Mouse (Mus musculus): Measurements from ENCODE around the gene Rap1gap. TPM values are rescaled to one million over a fixed set of nuclear protein-coding genes. Genes with fewer than 3 reads are reported as not detected.
A peak's percentile ranks its signal among the peaks of the same experiment; 100 is the strongest.

Rap1gap gene
- polyA plus RNA-seq, 1 experiment from 2014 or later: 4.2 TPM

GRCm38 (mm10) chr4:137703077-137703476 lies 38.6 kb downstream of the Rap1gap start:
- DNase-seq (ENCODE audit: low spot score): no peak
- 89% methylated on average over 5 of the region's 5 CpGs for WGBS
- Histone ChIP-seq H3K27ac (no peak overlapping the region), H3K36me3 (no peaks in the 10 kb centered on the region), H3K4me1 (peaks cover 45% of the 10 kb centered on the region), H3K9me3 (replicated peaks) (no peaks in the 10 kb centered on the region), H3K27me3 (ENCODE audit: low read depth, poor library complexity, severe bottlenecking) (peaks cover 10% of the 10 kb centered on the region), H3K4me3 (no peak overlapping the region)

DNA sequence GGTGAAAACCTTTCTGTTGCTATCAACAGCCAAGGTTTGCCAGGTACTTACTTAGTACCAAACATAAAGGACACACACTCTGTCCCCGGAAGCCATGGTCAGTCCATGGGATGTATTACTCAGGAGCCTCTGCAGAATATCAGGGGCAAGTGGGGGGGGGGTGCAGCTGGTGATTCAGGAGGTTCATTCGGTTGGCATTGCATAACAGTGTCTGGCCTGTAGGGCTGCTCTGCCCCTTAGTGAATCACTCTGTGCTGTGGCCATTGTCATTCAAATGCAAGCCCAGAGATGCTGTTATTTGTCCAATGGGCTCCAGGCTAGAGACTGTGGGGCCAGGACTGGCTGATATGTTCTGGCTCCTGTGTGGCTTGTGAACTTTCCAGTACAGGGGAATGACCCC lies 40.0 kb downstream of the Rap1gap start:
- Histone ChIP-seq H3K4me1 (peaks cover 33% of the 10 kb centered on the region), H3K4me3 (no peak overlapping the region), H3K27me3 (ENCODE audit: low read depth, poor library complexity, severe bottlenecking) (peaks cover 25% of the 10 kb centered on the region), H3K9me3 (replicated peaks) (no peaks in the 10 kb centered on the region), H3K27ac (no peak overlapping the region), H3K36me3 (no peaks in the 10 kb centered on the region)
- DNase-seq (ENCODE audit: low spot score): no peak
- WGBS: 80% methylated on average over 2 of the region's 2 CpGs

GRCm38 (mm10) chr4:137705379-137705778 lies 40.9 kb downstream of the Rap1gap start:
- peaks cover 31% of the 10 kb centered on the region for H3K4me1 ChIP-seq
- no peaks in the 10 kb centered on the region for H3K36me3 ChIP-seq
- 0 out of 2 replicates have a peak overlapping the region, but pooled peaks have one; percentile 12 for H3K27ac ChIP-seq
- WGBS: 76% methylated on average over 5 of the region's 5 CpGs
- H3K9me3 ChIP-seq (replicated peaks): no peaks in the 10 kb centered on the region
- DNase-seq (ENCODE audit: low spot score): no peak
- H3K4me3 ChIP-seq: no peak overlapping the region
- peaks cover 33% of the 10 kb centered on the region for H3K27me3 ChIP-seq (ENCODE audit: low read depth, poor library complexity, severe bottlenecking)

- Histone ChIP-seq H3K27ac (peak overlapping the region; percentile 86; the same call in 1 of the 2 replicates), H3K9me3 (replicated peaks) (no peaks in the 10 kb centered on the region), H3K4me3 (peak overlapping the region; percentile 66), H3K36me3 (no peaks in the 10 kb centered on the region), H3K27me3 (ENCODE audit: low read depth, poor library complexity, severe bottlenecking) (peaks cover 39% of the 10 kb centered on the region), H3K4me1 (peaks cover 31% of the 10 kb centered on the region)
- no peak for DNase-seq (ENCODE audit: low spot score)
- 79% methylated on average over 7 of the region's 7 CpGs for WGBS
Observed at GRCm38 (mm10) chr4:137706510-137706909, 42.0 kb downstream of the Rap1gap start.

GRCm38 (mm10) chr4:137707216-137707990 lies 42.9 kb downstream of the Rap1gap start:
- H3K4me3 ChIP-seq: peak overlapping the region; percentile 66
- H3K27me3 ChIP-seq (ENCODE audit: low read depth, poor library complexity, severe bottlenecking): peaks cover 42% of the 10 kb centered on the region
- H3K4me1 ChIP-seq: peaks cover 27% of the 10 kb centered on the region
- peak; percentile 99 for DNase-seq (ENCODE audit: low spot score)
- no peaks in the 10 kb centered on the region for H3K9me3 ChIP-seq (replicated peaks)
- no peaks in the 10 kb centered on the region for H3K36me3 ChIP-seq
- peak overlapping the region; percentile 86 for H3K27ac ChIP-seq
- WGBS: 3% methylated on average over 52 of the region's 52 CpGs

- no peaks in the 10 kb centered on the region for H3K36me3 ChIP-seq
- H3K4me1 ChIP-seq: peaks cover 32% of the 10 kb centered on the region
- no peak overlapping the region for H3K27ac ChIP-seq
- 87% methylated on average over 13 of the region's 13 CpGs for WGBS
- DNase-seq (ENCODE audit: low spot score): no peak
- no peaks in the 10 kb centered on the region for H3K9me3 ChIP-seq (replicated peaks)
- H3K4me3 ChIP-seq: no peak overlapping the region
- peaks cover 56% of the 10 kb centered on the region for H3K27me3 ChIP-seq (ENCODE audit: low read depth, poor library complexity, severe bottlenecking)
Observed at GRCm38 (mm10) chr4:137712963-137713362, 48.4 kb downstream of the Rap1gap start.

DNA sequence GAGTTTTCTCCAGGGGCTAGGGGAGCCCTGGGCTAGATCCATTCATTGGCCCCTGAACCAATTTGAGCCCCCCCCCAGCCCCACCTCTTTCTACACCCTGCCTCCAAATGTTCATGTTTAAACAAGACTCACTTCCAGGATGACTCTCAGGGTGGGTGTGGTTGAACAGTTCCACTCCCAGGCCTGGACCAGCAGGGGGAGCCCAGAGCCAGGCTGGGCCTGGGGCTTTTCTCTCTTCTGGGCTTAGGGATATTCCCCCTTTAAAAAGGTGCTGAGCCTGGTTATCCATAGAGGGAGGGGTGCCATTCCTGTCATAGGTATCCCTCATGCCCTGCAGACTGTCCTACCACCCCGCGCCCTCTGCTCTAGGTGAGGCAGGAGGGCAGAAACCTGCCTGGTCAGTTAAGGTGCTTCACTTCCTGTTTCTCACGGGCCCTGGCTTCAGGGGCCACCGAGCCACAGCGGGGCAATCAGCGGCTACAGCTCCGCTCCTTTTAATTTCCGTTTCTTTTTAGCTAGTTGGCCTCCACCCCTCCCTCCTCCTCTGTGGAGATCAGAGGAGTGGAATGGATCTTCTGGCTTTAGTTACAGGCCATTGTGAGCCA lies 49.6 kb downstream of the Rap1gap start:
- Histone ChIP-seq H3K4me3 (no peak overlapping the region), H3K4me1 (peaks cover 42% of the 10 kb centered on the region), H3K27ac (no peak overlapping the region), H3K9me3 (replicated peaks) (no peaks in the 10 kb centered on the region), H3K27me3 (ENCODE audit: low read depth, poor library complexity, severe bottlenecking) (peaks cover 56% of the 10 kb centered on the region), H3K36me3 (no peaks in the 10 kb centered on the region)
- no peak for DNase-seq (ENCODE audit: low spot score)
- WGBS: 43% methylated on average over 8 of the region's 8 CpGs

GRCm38 (mm10) chr4:137717005-137717404 lies 52.5 kb downstream of the Rap1gap start:
- Histone ChIP-seq H3K4me1 (peaks cover 43% of the 10 kb centered on the region), H3K4me3 (no peak overlapping the region), H3K27ac (0 out of 2 replicates have a peak overlapping the region, but pooled peaks have one; percentile 8), H3K27me3 (ENCODE audit: low read depth, poor library complexity, severe bottlenecking) (peaks cover 65% of the 10 kb centered on the region), H3K36me3 (no peaks in the 10 kb centered on the region), H3K9me3 (replicated peaks) (no peaks in the 10 kb centered on the region)
- 57% methylated on average over 7 of the region's 7 CpGs for WGBS
- no peak for DNase-seq (ENCODE audit: low spot score)

DNA sequence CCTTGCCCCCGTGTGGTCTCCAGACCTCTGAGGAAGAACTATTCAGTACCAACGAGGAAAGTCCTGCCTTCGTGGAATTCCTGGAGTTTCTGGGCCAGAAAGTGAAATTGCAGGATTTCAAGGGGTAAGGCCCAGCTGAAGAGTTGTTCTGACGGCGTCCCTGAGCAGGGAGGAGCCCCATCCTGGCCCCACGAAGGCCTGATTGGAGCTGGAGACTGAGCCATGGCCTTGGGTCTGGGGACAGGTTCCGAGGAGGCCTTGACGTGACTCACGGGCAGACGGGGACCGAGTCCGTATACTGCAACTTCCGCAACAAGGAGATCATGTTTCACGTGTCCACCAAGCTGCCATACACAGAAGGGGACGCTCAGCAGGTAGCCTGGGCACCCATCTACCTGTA lies 53.1 kb downstream of the Rap1gap start:
- Histone ChIP-seq H3K4me1 (peaks cover 43% of the 10 kb centered on the region), H3K27me3 (ENCODE audit: low read depth, poor library complexity, severe bottlenecking) (peaks cover 64% of the 10 kb centered on the region), H3K27ac (0 out of 2 replicates have a peak overlapping the region, but pooled peaks have one; percentile 4), H3K9me3 (replicated peaks) (no peaks in the 10 kb centered on the region), H3K36me3 (no peaks in the 10 kb centered on the region), H3K4me3 (no peak overlapping the region)
- 70% methylated on average over 15 of the region's 15 CpGs for WGBS
- no peak for DNase-seq (ENCODE audit: low spot score)

DNA sequence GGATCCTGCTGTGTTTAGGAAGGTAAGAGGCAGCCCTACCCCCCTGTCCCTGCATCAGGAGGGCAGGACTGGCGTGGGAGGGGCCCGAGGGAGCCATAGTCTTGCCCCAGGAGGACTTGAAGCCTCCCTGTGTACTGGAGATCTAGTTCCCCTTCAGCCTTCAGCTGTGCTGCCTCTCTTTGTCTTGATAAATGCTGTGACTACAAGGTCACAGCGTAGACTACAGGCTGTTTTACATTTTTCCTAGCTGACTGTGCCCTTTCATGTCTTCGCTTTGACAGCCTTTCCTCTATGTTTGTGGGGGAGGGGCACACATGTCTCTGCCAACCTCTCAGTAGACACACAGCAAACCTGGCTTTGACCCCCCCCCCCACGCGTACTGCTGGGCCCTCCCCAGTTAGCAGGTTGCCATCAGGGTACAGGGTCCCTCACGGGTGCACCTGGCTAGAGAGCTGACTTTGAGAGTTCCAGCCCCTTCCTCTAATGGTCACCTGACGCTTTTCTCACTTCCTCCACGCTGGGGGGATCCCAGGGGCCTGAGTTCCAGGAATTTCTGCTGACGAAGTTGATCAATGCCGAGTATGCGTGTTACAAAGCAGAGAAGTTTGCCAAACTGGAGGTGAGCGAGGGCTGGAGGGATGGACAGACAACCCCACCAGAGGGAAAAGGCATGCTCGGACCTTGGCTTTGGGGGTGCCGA lies 55.0 kb downstream of the Rap1gap start:
- H3K9me3 ChIP-seq (replicated peaks): no peaks in the 10 kb centered on the region
- H3K4me1 ChIP-seq: peaks cover 54% of the 10 kb centered on the region
- no peaks in the 10 kb centered on the region for H3K36me3 ChIP-seq
- 31% methylated on average over 15 of the region's 15 CpGs for WGBS
- H3K4me3 ChIP-seq: peak overlapping the region; percentile 14; the same call in 1 of the 2 replicates
- no peak for DNase-seq (ENCODE audit: low spot score)
- H3K27me3 ChIP-seq (ENCODE audit: low read depth, poor library complexity, severe bottlenecking): peaks cover 82% of the 10 kb centered on the region
- peak overlapping the region; percentile 73 for H3K27ac ChIP-seq

DNA sequence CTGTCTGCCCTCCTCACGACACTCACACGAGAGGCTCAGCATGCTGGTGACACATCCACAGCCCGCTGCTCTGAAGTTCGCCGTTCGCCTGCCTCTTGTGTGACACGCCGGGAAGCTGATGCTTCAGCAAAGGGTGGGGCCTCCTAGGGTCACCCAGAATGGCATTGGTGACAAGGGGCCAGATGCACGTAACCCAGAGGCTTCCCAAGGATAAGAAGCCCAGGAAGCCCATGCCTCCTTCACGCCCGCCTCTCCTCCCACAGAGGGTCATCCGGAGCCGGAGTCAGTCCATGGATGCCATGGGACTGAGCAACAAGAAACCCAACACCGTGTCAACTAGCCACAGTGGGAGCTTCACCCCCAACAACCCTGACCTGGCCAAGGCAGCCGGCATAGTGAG lies 57.0 kb downstream of the Rap1gap start:
- H3K27ac ChIP-seq: no peak overlapping the region
- DNase-seq (ENCODE audit: low spot score): no peak
- H3K9me3 ChIP-seq (replicated peaks): no peaks in the 10 kb centered on the region
- peaks cover 82% of the 10 kb centered on the region for H3K27me3 ChIP-seq (ENCODE audit: low read depth, poor library complexity, severe bottlenecking)
- 89% methylated on average over 15 of the region's 15 CpGs for WGBS
- no peaks in the 10 kb centered on the region for H3K36me3 ChIP-seq
- H3K4me3 ChIP-seq: no peak overlapping the region
- peaks cover 61% of the 10 kb centered on the region for H3K4me1 ChIP-seq

DNA sequence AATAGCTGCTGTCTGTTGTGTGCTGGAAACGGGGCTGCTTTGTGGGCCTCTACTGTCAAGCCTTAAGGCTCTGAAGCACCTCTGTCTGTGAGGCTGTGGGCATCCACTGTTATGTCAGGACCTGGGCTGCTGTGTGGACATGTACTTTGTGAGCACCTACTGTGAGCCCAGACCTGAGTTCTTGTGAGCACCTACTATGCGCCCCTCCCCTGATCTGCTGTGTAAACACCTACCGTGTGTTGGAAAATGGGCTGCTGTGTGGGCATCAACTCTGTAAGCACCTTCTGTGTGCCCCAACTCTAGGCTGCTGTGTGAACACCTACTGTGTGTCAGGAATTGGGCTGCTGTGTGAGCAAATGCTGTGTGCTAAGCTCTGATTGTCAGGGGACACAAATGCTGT lies 57.7 kb downstream of the Rap1gap start:
- Histone ChIP-seq H3K4me3 (no peak overlapping the region), H3K27ac (no peak overlapping the region), H3K36me3 (no peaks in the 10 kb centered on the region), H3K9me3 (replicated peaks) (no peaks in the 10 kb centered on the region), H3K27me3 (ENCODE audit: low read depth, poor library complexity, severe bottlenecking) (peaks cover 82% of the 10 kb centered on the region), H3K4me1 (peaks cover 61% of the 10 kb centered on the region)
- WGBS: 88% methylated on average over 3 of the region's 3 CpGs
- DNase-seq (ENCODE audit: low spot score): no peak
